Comparison of ENCODE assay signal across 21 mouse cellular contexts in genomic region chr3:41504867-41505266, GRCm38 (mm10). TPM values are rescaled to one million over a fixed set of nuclear protein-coding genes. Genes with fewer than 3 reads are reported as not detected.
DNase-seq lines count a peak whose midpoint lies in the region; TF ChIP-seq lines count a peak whose summit lies in the region.
"Had no signal": no experiment of that assay in that cellular context is flagged by ENCODE, and none has a peak within 500 bp of the region (broad histone marks: within the 10 kb centered on the region; RNA-seq: fewer than 3 reads in every experiment).

No protein-coding gene starts in this region.

- no peaks in the 10 kb centered on the region for H3K27me3 ChIP-seq in heart, embryonic 10.5 days (ENCODE audit: insufficient read depth, poor library complexity, severe bottlenecking)
- H3K27me3 ChIP-seq in heart, adult 2 months (ENCODE audit: control insufficient read depth, insufficient read depth, low read length) = no peaks in the 10 kb centered on the region
- H3K27me3 ChIP-seq: CH12.LX, Patski had no signal

- H3K36me3 ChIP-seq in heart, embryonic 10.5 days = no peaks in the 10 kb centered on the region
- no peaks in the 10 kb centered on the region for H3K36me3 ChIP-seq in heart, adult 2 months (ENCODE audit: control insufficient read depth, insufficient read depth, low read length)
- peaks cover 4% of the 10 kb centered on the region for H3K36me3 ChIP-seq in ES-E14 (ENCODE audit: control insufficient read depth, insufficient read depth, low read length, poor library complexity, severe bottlenecking)
- H3K36me3 ChIP-seq: G1E had no signal

- TF ChIP-seq EP300 in heart, adult 2 months (IDR thresholded peaks at IDR 0.05; ENCODE audit: insufficient read depth, low read depth, low read length) = no peak

- DNase-seq in heart, embryonic 10.5 days (ENCODE audit: low spot score) = peak; percentile 20
- DNase-seq in heart, adult 2 months = no peak
- DNase-seq in ES-E14 (ENCODE audit: low read depth, low spot score) (no peak), R1 (ENCODE audit: low read depth, low spot score) (peak; percentile 51)
- DNase-seq in adrenal gland, postnatal 10 days = no peak
- no peak for DNase-seq in thymus, postnatal 4 days
- DNase-seq: adrenal gland, adult 2 months; adrenal gland, adult 8-10 months; adrenal gland, postnatal 14 days; adrenal gland, postnatal 25 days; adrenal gland, postnatal 36 days; B cell, adult 2 months; cerebellum, adult 11 months; cerebellum, adult 11-12 months; cerebellum, adult 18-20 months; cerebellum, adult 2 months; cerebellum, adult 8-10 months; cerebellum, adult 9-10 months had no signal

- intact Hi-C loops in heart, adult 2 months (cut with DNase I) = no loop called here

- no peaks in the 10 kb centered on the region; the same call in 1 of the 2 replicates for H3K4me1 ChIP-seq in heart, embryonic 10.5 days
- no peaks in the 10 kb centered on the region; the same call in 1 of the 2 replicates for H3K4me1 ChIP-seq in heart, adult 2 months (ENCODE audit: control insufficient read depth, insufficient read depth, low read length)
- H3K4me1 ChIP-seq in ES-E14 (ENCODE audit: control insufficient read depth in 2 of 2, insufficient read depth in 2 of 2, low read length in 2 of 2, poor library complexity in 1 of 2) = no peaks in the 10 kb centered on the region

- no peak for TF ChIP-seq POLR2A in heart, adult 2 months (IDR thresholded peaks at IDR 0.05; ENCODE audit: insufficient read depth, low read depth, low read length)

- H3K79me2 ChIP-seq in heart, adult 2 months (replicated peaks; ENCODE audit: control insufficient read depth, insufficient read depth, low read length) = no peaks in the 10 kb centered on the region

- H3K9ac ChIP-seq in heart, adult 2 months (ENCODE audit: low read depth, low read length) = no peak overlapping the region
- H3K9ac ChIP-seq in ES-E14 (ENCODE audit: insufficient read depth, low read depth, low read length, poor library complexity, severe bottlenecking) = no peak overlapping the region

- no peaks in the 10 kb centered on the region for H3K9me3 ChIP-seq in heart, embryonic 10.5 days
- H3K9me3 ChIP-seq in ES-E14 (ENCODE audit: control insufficient read depth, insufficient read depth, low read depth, low read length) = no peaks in the 10 kb centered on the region
- H3K9me3 ChIP-seq: G1E had no signal

- WGBS in heart, embryonic 10.5 days = 91% methylated on average over 4 of the region's 4 CpGs
- WGBS in heart, adult 2 months = 89% methylated on average over 4 of the region's 4 CpGs

- H3K4me3 ChIP-seq in heart, embryonic 10.5 days = no peak overlapping the region
- H3K4me3 ChIP-seq in heart, adult 2 months = no peak overlapping the region
- H3K4me3 ChIP-seq in ES-E14 (ENCODE audit: insufficient read depth in 1 of 2, low read depth in 1 of 2, low read length in 2 of 2, poor library complexity in 1 of 2, severe bottlenecking in 1 of 2) = no peak overlapping the region

- in situ Hi-C loops in ES-E14 (cut with MboI; ENCODE audit: low sequenced_read_pairs in 2 of 2, unreplicated experiment in 2 of 2) = no loop called here

- no peak overlapping the region for H3K27ac ChIP-seq in heart, embryonic 10.5 days
- H3K27ac ChIP-seq in heart, adult 2 months = no peak overlapping the region
- no peak overlapping the region for H3K27ac ChIP-seq in ES-E14 (ENCODE audit: insufficient read depth, low read depth, low read length, poor library complexity, severe bottlenecking)

- no peak for TF ChIP-seq CTCF in heart, adult 2 months (IDR thresholded peaks at IDR 0.05)

TF ChIP-seq in ES-E14, 5 proteins besides CTCF, POLR2A, EP300 and RAD21:
- no peak for TF ChIP-seq ZNF384 (IDR thresholded peaks at IDR 0.05; ENCODE audit: low read depth, low read length)
- peak; percentile 56; the same call in 1 of the 2 replicates for TF ChIP-seq CHD2 (IDR thresholded peaks at IDR 0.05; ENCODE audit: low read depth, low read length)

RNA-seq across cellular contexts. Expression of gene Jade1, which starts 50.7 kb away (rescaled TPM):
- polyA plus RNA-seq in heart, embryonic 10.5 days (2016; fragmentation: Nextera tagmentation; extraction: Ambion mirVana) = 13.1 and 17.8 TPM in 2 replicates
- 10 to 100 TPM; 28.5 to 38.6 TPM for total RNA-seq in heart, adult 2 months (2021)
- polyA plus RNA-seq in heart, adult 2 months (2012; rRNA removed) = 10.1 and 24.0 TPM in 2 replicates
- 218 and 272 TPM in 2 replicates for total RNA-seq in ES-E14 (2012; rRNA removed)
- 10 to 100 TPM; 43.5 to 51.6 TPM for total RNA-seq in adrenal gland, postnatal 10 days (2021)

Comparison
In these comparisons a context has a peak if more than half of its experiments do, and no peak if none do; other contexts are left out.
1. DNase-seq: peak in heart, embryonic 10.5 days (single experiment) and R1 (single experiment); none in heart, adult 2 months (0 of 2), ES-E14 (single experiment), adrenal gland, postnatal 10 days (single experiment) and thymus, postnatal 4 days (single experiment).